Mouse (Mus musculus): Measurements from ENCODE around the gene Hrc.
"Not testable (repeated sequence)": the region's sequence is repeated elsewhere in the genome, so short reads cannot be mapped to it uniquely, and the experiment has no call there.

The Hrc gene

GRCm38 (mm10) chr7:45333431-45333982 is 1.6 kb upstream of the Hrc start, which contains the start of gene Trpm4:
Gene Trpm4, minus strand, starts transcription at chr7:45333780.
- DNase-seq (ENCODE audit: low spot score): peak; percentile 84

- no peak for DNase-seq (ENCODE audit: low spot score)
Observed at GRCm38 (mm10) chr7:45334605-45335004, 485 bp upstream of the Hrc start.

GRCm38 (mm10) chr7:45336319-45336718 is 1.2 kb downstream of the Hrc start:
- no peak for DNase-seq (ENCODE audit: low spot score)

- no peak for DNase-seq (ENCODE audit: low spot score)
Observed at GRCm38 (mm10) chr7:45337469-45337868, 2.4 kb downstream of the Hrc start.

- peak; percentile 53 for DNase-seq (ENCODE audit: low spot score)
Observed at GRCm38 (mm10) chr7:45338161-45338911, 3.2 kb downstream of the Hrc start.

GRCm38 (mm10) chr7:45339410-45340065 is 4.4 kb downstream of the Hrc start:
- no peak for DNase-seq (ENCODE audit: low spot score)

GRCm38 (mm10) chr7:45340066-45340442 is 5.0 kb downstream of the Hrc start:
- no peak for DNase-seq (ENCODE audit: low spot score)

GRCm38 (mm10) chr7:45340669-45341068 is 5.6 kb downstream of the Hrc start:
- no peak for DNase-seq (ENCODE audit: low spot score)

- peak; percentile 87 for DNase-seq (ENCODE audit: low spot score)
Observed at GRCm38 (mm10) chr7:45341303-45341702, 6.2 kb downstream of the Hrc start.

GRCm38 (mm10) chr7:45342081-45342480 is 7.0 kb downstream of the Hrc start:
- no peak for DNase-seq (ENCODE audit: low spot score)

GRCm38 (mm10) chr7:45343543-45343942 is 8.5 kb downstream of the Hrc start:
- DNase-seq (ENCODE audit: low spot score): no peak

- DNase-seq (ENCODE audit: low spot score): no peak
Observed at GRCm38 (mm10) chr7:45346905-45347304, 11.8 kb downstream of the Hrc start.

GRCm38 (mm10) chr7:45353041-45353440 is 18.0 kb downstream of the Hrc start:
- DNase-seq (ENCODE audit: low spot score): no peak

GRCm38 (mm10) chr7:45355318-45356020 is 20.4 kb downstream of the Hrc start:
- no peak for DNase-seq (ENCODE audit: low spot score)

- no peak for DNase-seq (ENCODE audit: low spot score)
Observed at GRCm38 (mm10) chr7:45356087-45356486, 21.0 kb downstream of the Hrc start.

- DNase-seq (ENCODE audit: low spot score): not testable (repeated sequence)
Observed at GRCm38 (mm10) chr7:45359081-45359480, 24.0 kb downstream of the Hrc start.

- no peak for DNase-seq (ENCODE audit: low spot score)
Observed at GRCm38 (mm10) chr7:45360404-45361125, 25.5 kb downstream of the Hrc start.

GRCm38 (mm10) chr7:45361243-45361804 is 26.2 kb downstream of the Hrc start:
- peak; percentile 85 for DNase-seq (ENCODE audit: low spot score)

GRCm38 (mm10) chr7:45362801-45363200 is 27.7 kb downstream of the Hrc start:
- peak; percentile 55 for DNase-seq (ENCODE audit: low spot score)

- no peak for DNase-seq (ENCODE audit: low spot score)
Observed at GRCm38 (mm10) chr7:45363983-45364382, 28.9 kb downstream of the Hrc start.
